Mouse (Mus musculus) olfactory bulb, adult 2 months (tissue): ENCODE data around the gene Mrpl36.

Source experiments
- CTCF ChIP-seq: fragments of 200-500 bp; IDR thresholded peaks from 2 replicates; pipeline ENCODE4 v1.5.1; 2012; ENCODE audit warnings: low read depth, mild to moderate bottlenecking, low read length, moderate library complexity; ENCODE audit not compliant: insufficient read depth
- POLR2A ChIP-seq: fragments of 200-500 bp; IDR thresholded peaks from 2 replicates; pipeline ENCODE4 v1.6.1; 2012; ENCODE audit warnings: mild to moderate bottlenecking, low read depth, low read length, moderate library complexity; ENCODE audit not compliant: insufficient read depth

DNA sequence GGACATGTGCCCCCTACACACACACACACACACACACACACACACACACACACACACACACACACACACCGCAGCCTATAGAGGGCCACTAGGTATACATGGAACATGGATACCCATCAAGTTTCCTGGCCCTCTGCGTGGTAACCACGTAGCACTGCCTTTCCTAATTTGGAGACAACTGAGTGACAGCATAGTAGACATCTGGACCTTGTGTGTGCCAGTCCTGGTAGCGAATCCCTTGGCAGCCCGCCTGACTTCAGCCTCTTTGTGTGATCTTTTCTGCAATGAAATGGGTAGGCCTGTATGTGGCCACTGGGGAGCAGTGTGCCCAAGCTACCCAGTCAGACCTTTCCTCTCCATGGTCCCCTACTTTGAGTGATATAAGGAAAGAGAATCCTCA is 29.0 kb upstream of the Mrpl36 start:
- no peak for TF ChIP-seq CTCF
- no peak for TF ChIP-seq POLR2A
